Mouse (Mus musculus) embryonic facial prominence, embryonic 12.5 days (tissue): ENCODE results near the gene Samm50. TPM values are rescaled to one million over a fixed set of nuclear protein-coding genes. Genes with fewer than 3 reads are reported as not detected.

Experiments used
- ATAC-seq: fragments of 200-750 bp; cut with Nextera tagmentation; 2 replicates; pipeline ENCODE4 v1.8.0; 2017; ENCODE audit not compliant: insufficient number of reproducible peaks, insufficient read depth, low FRiP score, low TSS enrichment
- H3K27ac ChIP-seq: fragments of 300-500 bp; sonication (generic); 2 replicates; pipeline ENCODE4 v1.5.1; 2016; ENCODE audit warnings: mild to moderate bottlenecking
- H3K27me3 ChIP-seq: fragments of 300-500 bp; sonication (generic); 2 replicates; pipeline ENCODE4 v1.6.1; 2016; ENCODE audit warnings: mild to moderate bottlenecking, moderate library complexity
- H3K36me3 ChIP-seq: fragments of 300-500 bp; sonication (generic); 2 replicates; pipeline ENCODE4 v1.6.1; 2016; ENCODE audit warnings: mild to moderate bottlenecking
- H3K4me1 ChIP-seq: fragments of 300-500 bp; sonication (generic); 2 replicates; pipeline ENCODE4 v1.6.1; 2016
- H3K4me2 ChIP-seq: fragments of 300-500 bp; sonication (generic); replicated peaks from 2 replicates; pipeline ENCODE4 v1.6.1; 2016; ENCODE audit warnings: mild to moderate bottlenecking, moderate library complexity
- H3K4me3 ChIP-seq: fragments of 300-500 bp; sonication (generic); 2 replicates; pipeline ENCODE4 v1.5.1; 2016; ENCODE audit warnings: mild to moderate bottlenecking
- H3K9ac ChIP-seq: fragments of 300-500 bp; sonication (generic); 2 replicates; pipeline ENCODE4 v1.6.1; 2016; ENCODE audit warnings: mild to moderate bottlenecking, moderate library complexity
- H3K9me3 ChIP-seq: fragments of 300-500 bp; sonication (generic); 2 replicates; pipeline ENCODE4 v1.6.1; 2016; ENCODE audit warnings: mild to moderate bottlenecking, moderate library complexity
- WGBS: fragments of 180-500 bp; shearing (Covaris S2); methylation state at CpG from one replicate; pipeline ENCODE4 v1.1.7; 2016; 5-methylcytosine and 5-hydroxymethylcytosine counted together
- polyA plus RNA-seq: library from polyadenylated mRNA; unstranded; fragments of >200 nt; fragmentation: Nextera tagmentation; extraction: Ambion mirVana; gene quantifications from 2 replicates; pipeline ENCODE4 v1.2.1, GENCODE M21; 2016

The Samm50 gene
- polyA plus RNA-seq, 1 experiment from 2014 or later: 108 TPM

GRCm38 (mm10) chr15:84183967-84184366 is 8.1 kb upstream of the Samm50 start:
- Histone ChIP-seq H3K4me2 (no peak overlapping the region), H3K27ac (no peak overlapping the region)
- WGBS: 46% methylated on average over 1 of the region's 1 CpGs

DNA sequence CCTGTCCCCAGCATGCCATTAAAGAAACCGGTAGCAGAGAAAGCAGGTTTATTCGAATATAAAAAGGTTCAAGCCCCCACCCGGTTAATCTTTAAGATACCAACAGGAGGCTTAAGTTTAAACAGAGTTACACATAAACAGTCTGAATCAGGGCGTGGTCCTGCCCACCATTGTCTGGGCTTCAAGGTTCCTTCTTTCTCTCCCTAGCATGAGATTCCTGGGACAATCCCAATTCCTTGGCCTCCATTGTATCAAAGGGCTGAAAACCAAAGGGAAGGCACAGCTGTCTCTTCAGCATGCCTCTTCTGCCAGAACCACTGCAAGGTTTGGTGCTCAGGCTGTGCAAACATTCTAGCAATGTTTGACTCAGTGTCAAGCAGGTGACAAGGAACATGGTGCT is 5.8 kb upstream of the Samm50 start:
- Histone ChIP-seq H3K9me3 (no peaks in the 10 kb centered on the region), H3K4me2 (no peak overlapping the region), H3K4me1 (0 out of 2 replicates have a peak, but pooled peaks cover 7% of the 10 kb centered on the region), H3K36me3 (no peaks in the 10 kb centered on the region), H3K27me3 (no peaks in the 10 kb centered on the region), H3K27ac (no peak overlapping the region), H3K9ac (no peak overlapping the region), H3K4me3 (no peak overlapping the region)
- no peak for ATAC-seq
- WGBS: 54% methylated on average over 4 of the region's 4 CpGs

More at GRCm38 (mm10) chr15:84183967-84184366, 8.1 kb upstream of the Samm50 start:
- Histone ChIP-seq H3K4me1 (0 out of 2 replicates have a peak, but pooled peaks cover 7% of the 10 kb centered on the region), H3K36me3 (no peaks in the 10 kb centered on the region), H3K9me3 (no peaks in the 10 kb centered on the region), H3K4me3 (no peak overlapping the region), H3K27me3 (no peaks in the 10 kb centered on the region), H3K9ac (no peak overlapping the region)
- 0 out of 2 replicates have a peak, but pooled peaks have one; percentile 18 for ATAC-seq

DNA sequence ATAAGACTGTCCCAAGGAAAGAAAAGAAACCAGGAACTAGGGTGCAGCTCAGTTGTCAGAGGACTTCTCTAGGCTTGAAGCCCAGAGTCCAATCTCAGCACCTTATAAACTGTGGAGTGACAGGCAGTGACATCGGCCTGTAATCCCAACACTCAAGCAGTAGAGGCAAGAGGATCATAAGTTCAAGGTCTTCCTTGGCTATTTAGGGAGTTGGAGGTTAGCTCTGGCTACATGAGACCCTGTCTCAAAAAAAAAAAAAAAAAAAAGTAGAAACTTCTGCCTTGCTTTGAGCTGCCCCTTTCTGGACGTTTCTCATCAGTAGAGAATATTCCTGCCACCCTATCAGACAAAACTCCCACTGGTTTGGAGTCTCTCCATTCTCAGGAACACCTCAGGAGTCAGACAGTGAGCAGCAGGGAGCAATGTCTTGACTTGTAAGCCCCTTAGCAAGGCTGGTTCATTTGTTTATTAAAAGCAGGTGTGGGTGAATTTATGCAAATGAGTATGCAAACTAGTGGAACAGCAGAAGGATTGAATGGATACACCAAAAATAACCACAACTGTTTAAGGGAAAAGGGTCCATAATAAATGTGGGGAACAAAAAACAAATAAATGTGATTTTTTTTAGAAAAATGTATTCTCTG is 3.0 kb upstream of the Samm50 start:
- Histone ChIP-seq H3K27ac (no peak overlapping the region), H3K4me3 (no peak overlapping the region), H3K27me3 (no peaks in the 10 kb centered on the region), H3K9me3 (no peaks in the 10 kb centered on the region), H3K4me1 (peaks cover 14% of the 10 kb centered on the region; the same call in 1 of the 2 replicates), H3K4me2 (no peak overlapping the region), H3K36me3 (no peaks in the 10 kb centered on the region), H3K9ac (no peak overlapping the region)
- no peak for ATAC-seq
- 55% methylated on average over 2 of the region's 2 CpGs for WGBS

GRCm38 (mm10) chr15:84189881-84190280 is 2.2 kb upstream of the Samm50 start:
- no peaks in the 10 kb centered on the region for H3K9me3 ChIP-seq
- WGBS: 44% methylated on average over 3 of the region's 3 CpGs
- H3K4me3 ChIP-seq: no peak overlapping the region
- H3K27ac ChIP-seq: no peak overlapping the region
- no peak for ATAC-seq
- no peak overlapping the region for H3K9ac ChIP-seq
- H3K36me3 ChIP-seq: 0 out of 2 replicates have a peak, but pooled peaks cover 6% of the 10 kb centered on the region
- H3K4me2 ChIP-seq: no peak overlapping the region
- peaks cover 14% of the 10 kb centered on the region; the same call in 1 of the 2 replicates for H3K4me1 ChIP-seq
- no peaks in the 10 kb centered on the region for H3K27me3 ChIP-seq

GRCm38 (mm10) chr15:84191724-84192057 is 350 bp upstream of the Samm50 start:
- WGBS: 1% methylated on average over 9 of the region's 9 CpGs
- H3K27ac ChIP-seq: peak overlapping the region; percentile 87
- H3K9ac ChIP-seq: peak overlapping the region; percentile 69
- peak overlapping the region; percentile 78 for H3K4me2 ChIP-seq
- peaks cover 14% of the 10 kb centered on the region; the same call in 1 of the 2 replicates for H3K4me1 ChIP-seq
- no peaks in the 10 kb centered on the region for H3K27me3 ChIP-seq
- H3K4me3 ChIP-seq: peak overlapping the region; percentile 68
- H3K36me3 ChIP-seq: peaks cover 17% of the 10 kb centered on the region
- 0 out of 2 replicates have a peak, but pooled peaks have one; percentile 24 for ATAC-seq
- H3K9me3 ChIP-seq: no peaks in the 10 kb centered on the region

GRCm38 (mm10) chr15:84196486-84197165 is 4.6 kb downstream of the Samm50 start:
- H3K36me3 ChIP-seq: peaks cover 66% of the 10 kb centered on the region
- H3K27ac ChIP-seq: no peak overlapping the region
- no peak overlapping the region for H3K4me2 ChIP-seq
- H3K9me3 ChIP-seq: no peaks in the 10 kb centered on the region
- WGBS: 83% methylated on average over 8 of the region's 8 CpGs
- peaks cover 11% of the 10 kb centered on the region; the same call in 1 of the 2 replicates for H3K4me1 ChIP-seq
- no peak overlapping the region for H3K4me3 ChIP-seq
- H3K27me3 ChIP-seq: no peaks in the 10 kb centered on the region
- ATAC-seq: no peak
- no peak overlapping the region for H3K9ac ChIP-seq

GRCm38 (mm10) chr15:84207327-84207726 is 15.3 kb downstream of the Samm50 start:
- peaks cover 91% of the 10 kb centered on the region for H3K36me3 ChIP-seq
- no peak overlapping the region for H3K9ac ChIP-seq
- H3K4me2 ChIP-seq: no peak overlapping the region
- no peak for ATAC-seq
- no peak overlapping the region for H3K4me3 ChIP-seq
- H3K9me3 ChIP-seq: no peaks in the 10 kb centered on the region
- no peak overlapping the region for H3K27ac ChIP-seq
- no peaks in the 10 kb centered on the region for H3K27me3 ChIP-seq
- peaks cover 1% of the 10 kb centered on the region for H3K4me1 ChIP-seq
- 97% methylated on average over 4 of the region's 4 CpGs for WGBS

DNA sequence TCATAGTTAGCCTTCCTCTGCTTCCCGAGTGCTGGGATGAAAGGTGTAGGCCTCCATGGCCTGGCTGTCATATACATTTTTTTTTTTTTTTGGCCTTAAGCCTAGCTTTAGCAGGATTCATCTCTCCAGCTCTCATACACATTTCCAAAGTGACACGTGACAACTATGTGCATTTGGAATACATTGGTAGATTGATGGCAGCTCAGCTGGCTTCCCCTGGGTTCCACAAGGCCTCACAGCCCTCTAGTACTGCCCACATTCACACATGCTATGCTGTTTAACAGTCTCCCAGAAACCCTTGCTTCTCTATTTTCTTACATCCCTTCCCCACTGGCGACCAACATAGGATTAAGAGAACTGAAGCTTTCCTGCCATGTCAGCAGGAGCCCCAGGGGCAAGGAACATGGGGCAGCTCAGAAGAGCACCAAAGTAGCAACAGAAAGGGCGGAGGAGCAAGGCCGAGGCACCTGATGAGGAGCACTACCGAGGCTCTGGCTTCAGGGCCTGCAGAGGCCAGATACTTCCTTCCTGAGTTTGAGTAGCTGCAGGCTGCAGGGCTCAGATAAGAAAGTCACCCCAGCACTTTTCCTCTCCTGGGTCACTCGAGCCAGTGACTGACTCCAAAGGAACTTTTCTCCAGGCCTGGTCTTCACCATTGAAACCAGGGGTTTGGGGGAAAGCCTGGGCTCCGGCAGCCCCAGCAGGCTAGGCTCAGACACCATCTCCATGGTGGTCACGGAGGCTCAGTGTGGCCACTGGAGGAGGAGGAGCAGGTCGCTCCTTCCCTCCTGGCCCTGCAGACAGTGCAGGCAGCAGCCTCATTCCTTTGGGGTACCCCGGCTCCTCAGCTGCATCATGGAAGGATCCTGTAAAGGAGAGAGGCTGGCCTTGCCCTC is 17.7 kb downstream of the Samm50 start:
- H3K27ac ChIP-seq: 0 out of 2 replicates have a peak overlapping the region, but pooled peaks have one; percentile 36

DNA sequence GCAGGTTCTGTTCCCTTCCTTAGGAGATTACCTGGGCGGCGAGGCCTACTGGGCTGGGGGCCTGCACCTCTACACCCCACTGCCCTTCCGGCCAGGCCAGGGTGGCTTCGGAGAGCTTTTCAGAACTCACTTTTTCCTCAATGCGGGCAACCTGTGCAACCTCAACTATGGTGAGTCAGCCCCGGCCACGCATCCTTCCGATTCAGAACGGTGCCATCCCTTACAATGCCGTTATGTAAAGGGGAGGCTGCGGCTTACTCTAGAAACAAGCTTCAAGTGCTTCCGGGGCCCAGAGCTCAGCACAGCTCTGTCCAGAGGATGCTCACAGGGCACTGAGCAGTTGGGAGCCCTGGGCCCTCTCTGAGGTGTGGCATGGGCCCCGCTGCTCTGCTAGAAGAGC is 18.4 kb downstream of the Samm50 start:
- 0 out of 2 replicates have a peak overlapping the region, but pooled peaks have one; percentile 36 for H3K27ac ChIP-seq

More for the DNA sequence above, 17.7 kb downstream of the Samm50 start:
- peaks cover 75% of the 10 kb centered on the region for H3K36me3 ChIP-seq
- 83% methylated on average over 11 of the region's 11 CpGs for WGBS
- no peaks in the 10 kb centered on the region for H3K9me3 ChIP-seq
- H3K27me3 ChIP-seq: no peaks in the 10 kb centered on the region
- H3K4me1 ChIP-seq: peaks cover 22% of the 10 kb centered on the region
- no peak for ATAC-seq
- H3K4me2 ChIP-seq: no peak overlapping the region
- no peak overlapping the region for H3K9ac ChIP-seq
- no peak overlapping the region for H3K4me3 ChIP-seq

DNA sequence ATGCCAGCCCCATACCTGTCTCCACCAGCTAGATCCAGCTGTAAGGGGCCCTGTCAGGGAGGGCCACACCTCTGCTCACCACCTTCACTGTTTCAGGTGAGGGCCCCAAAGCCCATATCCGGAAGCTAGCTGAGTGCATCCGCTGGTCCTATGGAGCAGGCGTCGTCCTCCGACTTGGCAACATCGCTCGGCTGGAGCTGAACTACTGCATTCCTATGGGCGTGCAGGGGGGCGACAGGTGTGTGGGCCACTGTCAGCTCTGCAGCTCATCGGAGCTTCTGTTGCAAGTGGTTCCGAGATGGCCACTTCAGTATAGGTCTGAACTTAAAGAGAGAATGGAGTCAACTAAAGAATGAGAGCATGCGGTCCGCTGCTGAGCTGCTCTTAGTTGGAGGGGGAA is 18.9 kb downstream of the Samm50 start:
- peaks cover 66% of the 10 kb centered on the region for H3K36me3 ChIP-seq
- H3K9ac ChIP-seq: no peak overlapping the region
- no peak overlapping the region for H3K4me3 ChIP-seq
- no peaks in the 10 kb centered on the region for H3K9me3 ChIP-seq
- no peak for ATAC-seq
- H3K27me3 ChIP-seq: no peaks in the 10 kb centered on the region
- peaks cover 29% of the 10 kb centered on the region for H3K4me1 ChIP-seq
- 93% methylated on average over 13 of the region's 13 CpGs for WGBS
- H3K27ac ChIP-seq: no peak overlapping the region
- no peak overlapping the region for H3K4me2 ChIP-seq

More for the DNA sequence above, 18.4 kb downstream of the Samm50 start:
- WGBS: 95% methylated on average over 13 of the region's 13 CpGs
- H3K9me3 ChIP-seq: no peaks in the 10 kb centered on the region
- no peak overlapping the region for H3K9ac ChIP-seq
- no peak overlapping the region for H3K4me2 ChIP-seq
- H3K4me1 ChIP-seq: peaks cover 25% of the 10 kb centered on the region
- ATAC-seq: no peak
- H3K27me3 ChIP-seq: no peaks in the 10 kb centered on the region
- H3K36me3 ChIP-seq: peaks cover 71% of the 10 kb centered on the region
- no peak overlapping the region for H3K4me3 ChIP-seq

- Histone ChIP-seq H3K36me3 (peaks cover 60% of the 10 kb centered on the region), H3K9me3 (no peaks in the 10 kb centered on the region), H3K4me3 (no peak overlapping the region), H3K9ac (no peak overlapping the region), H3K27ac (no peak overlapping the region), H3K4me1 (peaks cover 35% of the 10 kb centered on the region), H3K27me3 (no peaks in the 10 kb centered on the region), H3K4me2 (no peak overlapping the region)
- ATAC-seq: no peak
- 76% methylated on average over 4 of the region's 4 CpGs for WGBS
Observed at GRCm38 (mm10) chr15:84211564-84211963, 19.5 kb downstream of the Samm50 start.
